ENCODE assay signal across 9 mouse cellular contexts in genomic region chr5:113014808-113015235, GRCm38 (mm10). TPM values are rescaled to one million over a fixed set of nuclear protein-coding genes. Genes with fewer than 3 reads are reported as not detected.
DNase-seq lines count a peak whose midpoint lies in the region; ATAC-seq and TF ChIP-seq lines count a peak whose summit lies in the region.
"Had no signal": no experiment of that assay in that cellular context is flagged by ENCODE, and none has a peak within 500 bp of the region (broad histone marks: within the 10 kb centered on the region; RNA-seq: fewer than 3 reads in every experiment).

No protein-coding gene starts in this region.

- no peaks in the 10 kb centered on the region for H3K9me3 ChIP-seq in forebrain, embryonic 15.5 days
- H3K9me3 ChIP-seq in hindbrain, postnatal 0 days (ENCODE audit: low read length) = no peaks in the 10 kb centered on the region
- H3K9me3 ChIP-seq in liver, embryonic 12.5 days (replicated peaks) = no peaks in the 10 kb centered on the region
- peaks cover 2% of the 10 kb centered on the region for H3K9me3 ChIP-seq in neural tube, embryonic 12.5 days

- 4% methylated on average over 13 of the region's 14 CpGs for WGBS in heart, adult 2 months
- WGBS in forebrain, embryonic 15.5 days = 2% methylated on average over 14 of the region's 14 CpGs
- WGBS in hindbrain, postnatal 0 days = 2% methylated on average over 14 of the region's 14 CpGs
- WGBS in liver, embryonic 12.5 days (ENCODE audit: insufficient replicate concordance) = 8% methylated on average over 14 of the region's 14 CpGs
- 3% methylated on average over 14 of the region's 14 CpGs for WGBS in neural tube, embryonic 12.5 days

- no peak for TF ChIP-seq POLR2A in heart, adult 2 months (IDR thresholded peaks at IDR 0.05; ENCODE audit: insufficient read depth, low read depth, low read length)

- H3K79me2 ChIP-seq in heart, adult 2 months (replicated peaks; ENCODE audit: control insufficient read depth, insufficient read depth, low read length) = no peaks in the 10 kb centered on the region

- intact Hi-C loops in heart, adult 2 months (cut with DNase I) = loop anchor here (2.0 to 5.0 kb wide), 2 partner anchors 78 to 142 kb away; no protein-coding TSS in a partner anchor

- TF ChIP-seq EP300 in heart, adult 2 months (IDR thresholded peaks at IDR 0.05; ENCODE audit: insufficient read depth, low read depth, low read length) = no peak

- no peaks in the 10 kb centered on the region for H3K36me3 ChIP-seq in heart, adult 2 months (ENCODE audit: control insufficient read depth, insufficient read depth, low read length)
- no peaks in the 10 kb centered on the region for H3K36me3 ChIP-seq in forebrain, embryonic 15.5 days
- no peaks in the 10 kb centered on the region for H3K36me3 ChIP-seq in hindbrain, postnatal 0 days (ENCODE audit: insufficient read depth, low read length)
- no peaks in the 10 kb centered on the region for H3K36me3 ChIP-seq in liver, embryonic 12.5 days
- no peaks in the 10 kb centered on the region for H3K36me3 ChIP-seq in neural tube, embryonic 12.5 days

- TF ChIP-seq CTCF in heart, adult 2 months (IDR thresholded peaks at IDR 0.05) = no peak
- TF ChIP-seq CTCF in hindbrain, postnatal 0 days (IDR thresholded peaks at IDR 0.05; ENCODE audit: low read depth) = no peak

- no peak overlapping the region; the same call in 1 of the 2 replicates for H3K27ac ChIP-seq in heart, adult 2 months
- no peak overlapping the region for H3K27ac ChIP-seq in forebrain, embryonic 15.5 days (replicated peaks)
- peak overlapping the region; percentile 87 for H3K27ac ChIP-seq in hindbrain, postnatal 0 days
- H3K27ac ChIP-seq in liver, embryonic 12.5 days = no peak overlapping the region
- no peak overlapping the region for H3K27ac ChIP-seq in neural tube, embryonic 12.5 days

- DNase-seq in heart, adult 2 months = peak; percentile 36
- DNase-seq in heart, adult 8-10 months (ENCODE audit: low spot score) = no peak
- DNase-seq in cerebellum, adult 11-12 months = peak; percentile 77
- DNase-seq in hindbrain, postnatal 0 days (ENCODE audit: low spot score) = peak; percentile 57

- H3K4me2 ChIP-seq in forebrain, embryonic 15.5 days (replicated peaks) = peak overlapping the region; percentile 70
- peak overlapping the region; percentile 81 for H3K4me2 ChIP-seq in hindbrain, postnatal 0 days (ENCODE audit: low read depth, low read length)
- peak overlapping the region; percentile 62 for H3K4me2 ChIP-seq in liver, embryonic 12.5 days
- peak overlapping the region; percentile 76 for H3K4me2 ChIP-seq in neural tube, embryonic 12.5 days (replicated peaks)

- peak; percentile 53; the same call in 1 of the 2 replicates for ATAC-seq in forebrain, embryonic 15.5 days (replicated peaks)
- ATAC-seq in hindbrain, postnatal 0 days = peak; percentile 15; the same call in 1 of the 2 replicates
- ATAC-seq in liver, embryonic 12.5 days = peak; percentile 31; the same call in 1 of the 2 replicates
- ATAC-seq in neural tube, embryonic 12.5 days (ENCODE audit: low FRiP score, low read depth) = peak; percentile 59
- no peak for ATAC-seq in megakaryocyte progenitor cell, adult 5-6 weeks (replicated peaks; ENCODE audit: poor library complexity)

- peak overlapping the region; percentile 71 for H3K9ac ChIP-seq in heart, adult 2 months (ENCODE audit: low read depth, low read length)
- H3K9ac ChIP-seq in forebrain, embryonic 15.5 days (replicated peaks) = peak overlapping the region; percentile 69
- H3K9ac ChIP-seq in hindbrain, postnatal 0 days (replicated peaks; ENCODE audit: low read length) = peak overlapping the region; percentile 77
- peak overlapping the region; percentile 23; the same call in 1 of the 2 replicates for H3K9ac ChIP-seq in liver, embryonic 12.5 days
- peak overlapping the region; percentile 65 for H3K9ac ChIP-seq in neural tube, embryonic 12.5 days

- H3K4me1 ChIP-seq in heart, adult 2 months (ENCODE audit: control insufficient read depth, insufficient read depth, low read length) = peaks cover 3% of the 10 kb centered on the region
- peaks cover 22% of the 10 kb centered on the region for H3K4me1 ChIP-seq in forebrain, embryonic 15.5 days
- H3K4me1 ChIP-seq in hindbrain, postnatal 0 days (ENCODE audit: insufficient read depth, low read length) = peaks cover 30% of the 10 kb centered on the region
- H3K4me1 ChIP-seq in liver, embryonic 12.5 days = peaks cover 6% of the 10 kb centered on the region; the same call in 1 of the 2 replicates
- peaks cover 17% of the 10 kb centered on the region; the same call in 1 of the 2 replicates for H3K4me1 ChIP-seq in neural tube, embryonic 12.5 days

- H3K4me3 ChIP-seq in heart, adult 2 months = peak overlapping the region; percentile 50; the same call in 1 of the 2 replicates
- peak overlapping the region; percentile 66 for H3K4me3 ChIP-seq in forebrain, embryonic 15.5 days
- peak overlapping the region; percentile 58 for H3K4me3 ChIP-seq in hindbrain, postnatal 0 days (ENCODE audit: low read length)
- peak overlapping the region; percentile 58 for H3K4me3 ChIP-seq in liver, embryonic 12.5 days
- H3K4me3 ChIP-seq in neural tube, embryonic 12.5 days = peak overlapping the region; percentile 53

- H3K27me3 ChIP-seq in heart, adult 2 months (ENCODE audit: control insufficient read depth, insufficient read depth, low read length) = no peaks in the 10 kb centered on the region
- no peaks in the 10 kb centered on the region for H3K27me3 ChIP-seq in forebrain, embryonic 15.5 days
- no peaks in the 10 kb centered on the region for H3K27me3 ChIP-seq in hindbrain, postnatal 0 days (ENCODE audit: insufficient read depth, low read length)
- H3K27me3 ChIP-seq in liver, embryonic 12.5 days (replicated peaks) = peaks cover 24% of the 10 kb centered on the region
- H3K27me3 ChIP-seq in neural tube, embryonic 12.5 days (replicated peaks) = peaks cover 18% of the 10 kb centered on the region

RNA-seq across cellular contexts. Expression of gene Grk3, which starts 0.8 kb away (rescaled TPM):
- total RNA-seq in heart, adult 2 months (2021) = 1 to 10 TPM; 4.9 to 5.2 TPM
- 8.4 and 16.0 TPM in 2 replicates for polyA plus RNA-seq in heart, adult 2 months (2012; rRNA removed)
- total RNA-seq in heart, adult 8-10 months (2022) = 1 to 10 TPM; 3.5 to 5.2 (median 4.6) TPM
- polyA plus RNA-seq in forebrain, embryonic 15.5 days (2015; fragmentation: Nextera tagmentation; extraction: Ambion mirVana) = 15.4 and 16.5 TPM in 2 replicates
- total RNA-seq in hindbrain, postnatal 0 days (2014; rRNA removed) = 59.5 and 67.6 TPM in 2 replicates
- polyA plus RNA-seq in hindbrain, postnatal 0 days (2015; fragmentation: Nextera tagmentation; extraction: Ambion mirVana) = 22.4 and 23.1 TPM in 2 replicates
- polyA plus RNA-seq in liver, embryonic 12.5 days (2016; fragmentation: Nextera tagmentation; extraction: Ambion mirVana) = 2.4 TPM in 2 replicates
- polyA plus RNA-seq in neural tube, embryonic 12.5 days (2016; fragmentation: Nextera tagmentation; extraction: Ambion mirVana) = 8.8 and 10.1 TPM in 2 replicates
- 17.0 and 18.6 TPM in 2 replicates for total RNA-seq in megakaryocyte progenitor cell, adult 5-6 weeks (2015)
- 18.7 and 21.8 TPM in 2 replicates for total RNA-seq in megakaryocyte progenitor cell, adult 5-6 weeks (2017)

RNA-seq across cellular contexts. Expression of gene Crybb2, which starts 55.1 kb away (rescaled TPM):
- total RNA-seq in heart, adult 2 months (2021) = not detected
- not detected in 2 replicates for polyA plus RNA-seq in heart, adult 2 months (2012; rRNA removed)
- not detected for total RNA-seq in heart, adult 8-10 months (2022)
- not detected in 2 replicates for polyA plus RNA-seq in forebrain, embryonic 15.5 days (2015; fragmentation: Nextera tagmentation; extraction: Ambion mirVana)
- not detected in 2 replicates for total RNA-seq in hindbrain, postnatal 0 days (2014; rRNA removed)
- polyA plus RNA-seq in hindbrain, postnatal 0 days (2015; fragmentation: Nextera tagmentation; extraction: Ambion mirVana) = not detected in 2 replicates
- polyA plus RNA-seq in liver, embryonic 12.5 days (2016; fragmentation: Nextera tagmentation; extraction: Ambion mirVana) = not detected in 2 replicates
- not detected in 2 replicates for polyA plus RNA-seq in neural tube, embryonic 12.5 days (2016; fragmentation: Nextera tagmentation; extraction: Ambion mirVana)
- total RNA-seq in megakaryocyte progenitor cell, adult 5-6 weeks (2015) = not detected in 2 replicates
- not detected in 2 replicates for total RNA-seq in megakaryocyte progenitor cell, adult 5-6 weeks (2017)
- total RNA-seq: heart, adult 18-20 months had no signal

Comparison
In these comparisons a context has a peak if more than half of its experiments do, and no peak if none do; other contexts are left out.
1. H3K9ac ChIP-seq: peak in every context shown above with its lines; median percentile 77 in hindbrain, postnatal 0 days; 71 in heart, adult 2 months; 69 in forebrain, embryonic 15.5 days; 65 in neural tube, embryonic 12.5 days; 23 in liver, embryonic 12.5 days.